Mouse (Mus musculus) bone marrow macrophage, adult 2 months (primary cell): ENCODE results near the gene Ciapin1.

Experiments
- CTCF ChIP-seq: IDR thresholded peaks from 2 replicates; pipeline ENCODE4 v1.5.1; 2012; ENCODE audit warnings: low read depth, mild to moderate bottlenecking, low read length, moderate library complexity
- POLR2A ChIP-seq: IDR thresholded peaks from 2 replicates; pipeline ENCODE4 v1.6.1; 2012; ENCODE audit warnings: mild to moderate bottlenecking, low read depth, low read length, borderline replicate concordance

DNA sequence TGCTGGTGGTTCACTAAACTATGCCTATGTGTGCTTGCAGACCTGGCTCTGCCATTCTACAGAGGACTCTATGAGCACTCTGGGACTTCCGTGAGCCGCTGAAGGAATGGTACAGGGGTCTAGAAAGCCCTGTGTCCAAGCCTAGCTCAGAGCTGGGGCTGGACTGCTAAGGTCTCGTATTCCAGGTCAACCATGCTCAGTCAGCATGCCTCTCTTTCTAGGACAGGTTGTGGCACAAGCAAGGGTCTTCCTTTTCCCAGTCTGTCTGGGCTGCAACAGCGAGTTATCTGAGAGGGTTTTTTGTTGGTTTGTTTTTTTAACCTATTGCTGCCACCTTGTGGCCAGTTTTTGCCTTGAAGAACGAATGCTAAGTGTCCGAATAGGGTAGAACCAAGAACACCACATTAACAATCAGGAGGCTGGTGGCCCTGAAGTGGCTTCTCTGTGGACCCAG is 25.5 kb downstream of the Ciapin1 start:
- TF ChIP-seq CTCF = no peak
- TF ChIP-seq POLR2A = no peak
